Mouse (Mus musculus) embryonic fibroblast, embryonic 13.5 days (primary cell): ENCODE measurements around the gene Tcte1.

ENCODE experiments used
- CTCF ChIP-seq: IDR thresholded peaks from 2 replicates; pipeline ENCODE4 v1.5.1; 2011; ENCODE audit warnings: mild to moderate bottlenecking, control low read depth, low read length, moderate library complexity, borderline replicate concordance; ENCODE audit not compliant: insufficient read depth
- POLR2A ChIP-seq: IDR thresholded peaks from 2 replicates; pipeline ENCODE4 v1.6.1; 2011; ENCODE audit warnings: low read depth, mild to moderate bottlenecking, control low read depth, low read length, moderate library complexity

DNA sequence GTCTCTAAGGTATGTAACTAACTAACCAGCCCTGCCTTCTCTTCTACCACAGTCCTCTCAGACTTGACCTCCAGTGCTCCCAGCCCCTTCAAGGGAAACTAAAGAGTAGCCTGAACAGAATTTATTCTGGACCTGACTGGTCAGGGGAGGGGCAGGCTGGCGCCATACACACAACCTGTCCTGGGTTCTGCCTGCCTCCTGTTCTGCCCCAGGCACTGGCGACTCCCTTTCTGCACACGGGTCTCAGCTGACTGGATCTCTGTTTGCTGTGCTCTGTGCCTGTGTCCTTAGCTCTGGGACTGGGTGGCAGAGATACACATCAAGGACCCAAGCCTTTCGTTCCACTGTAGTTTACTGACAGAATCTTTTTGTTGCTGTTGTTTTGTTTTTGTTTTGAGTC, 56.3 kb downstream of the Tcte1 start:
- no peak for TF ChIP-seq POLR2A
- no peak for TF ChIP-seq CTCF
